Mouse (Mus musculus): ENCODE measurements at regions not wholly inside any gene's neighbourhood (a gene's known extent, or its start where the extent isn't known, plus 50 kb on each side); places are given as distances from the start of the nearest gene placed in this dataset.

DNA sequence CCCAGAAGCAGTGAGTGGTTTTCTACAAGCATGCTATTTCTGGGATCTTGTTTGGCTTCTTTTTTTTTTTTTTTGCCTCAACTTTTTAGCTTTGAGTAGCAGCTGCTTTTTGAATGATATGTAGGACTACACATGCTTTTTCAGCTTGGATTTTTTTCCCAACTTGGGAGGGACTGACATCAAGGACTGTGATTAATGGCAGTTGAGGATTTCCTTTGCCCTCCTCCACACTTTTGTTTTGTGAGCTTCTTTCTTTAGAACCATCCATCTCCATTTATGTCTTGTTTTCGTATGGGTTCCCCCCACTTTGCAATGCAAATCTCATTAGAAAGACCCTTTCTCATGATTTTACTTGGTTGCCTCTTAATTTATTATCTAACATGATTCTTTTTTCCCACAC, 352.3 kb upstream of the Jag1 start:
- Histone ChIP-seq H3K27me3 (ENCODE audit: control insufficient read depth, insufficient read depth, low read length, poor library complexity, severe bottlenecking) (no peaks in the 10 kb centered on the region), H3K36me3 (ENCODE audit: control insufficient read depth, insufficient read depth, low read length, poor library complexity, severe bottlenecking) (no peaks in the 10 kb centered on the region)
- no peak for DNase-seq (ENCODE audit: low read depth, low spot score)

DNA sequence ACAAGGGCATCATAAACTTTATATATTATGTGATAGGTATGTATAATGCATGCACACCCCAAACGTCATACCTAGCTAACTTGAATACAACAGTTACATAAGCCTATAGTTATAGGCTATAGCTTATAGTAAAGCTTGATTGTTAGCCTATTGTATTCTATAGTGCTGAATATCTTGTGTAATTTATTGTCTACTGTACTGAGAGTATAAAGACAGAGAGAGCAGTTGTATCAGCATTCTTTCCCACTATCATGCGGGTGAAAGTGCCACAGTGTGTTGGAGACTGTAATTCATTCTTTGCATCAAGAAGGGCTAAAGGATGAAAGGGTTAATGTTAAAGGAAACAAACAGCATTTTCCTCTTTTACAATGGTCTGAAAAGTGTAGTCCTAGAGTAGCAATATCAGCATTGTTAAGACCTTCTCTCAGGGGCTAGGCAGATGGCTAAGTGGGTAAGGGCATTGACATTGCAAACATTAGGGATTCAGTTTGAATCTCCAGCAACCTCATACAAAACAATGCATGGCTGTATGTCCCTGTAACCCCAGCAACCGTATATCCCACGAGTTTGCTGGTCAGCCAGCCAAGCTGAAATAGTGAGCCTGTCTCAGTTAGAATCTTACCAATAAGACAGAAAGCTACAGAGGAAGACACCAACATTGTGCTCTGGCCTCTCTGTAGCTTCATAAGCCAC, 340.8 kb upstream of the Jag1 start:
- H3K36me3 ChIP-seq (ENCODE audit: control insufficient read depth, insufficient read depth, low read length, poor library complexity, severe bottlenecking) = no peaks in the 10 kb centered on the region
- H3K27me3 ChIP-seq (ENCODE audit: control insufficient read depth, insufficient read depth, low read length, poor library complexity, severe bottlenecking) = no peaks in the 10 kb centered on the region

DNA sequence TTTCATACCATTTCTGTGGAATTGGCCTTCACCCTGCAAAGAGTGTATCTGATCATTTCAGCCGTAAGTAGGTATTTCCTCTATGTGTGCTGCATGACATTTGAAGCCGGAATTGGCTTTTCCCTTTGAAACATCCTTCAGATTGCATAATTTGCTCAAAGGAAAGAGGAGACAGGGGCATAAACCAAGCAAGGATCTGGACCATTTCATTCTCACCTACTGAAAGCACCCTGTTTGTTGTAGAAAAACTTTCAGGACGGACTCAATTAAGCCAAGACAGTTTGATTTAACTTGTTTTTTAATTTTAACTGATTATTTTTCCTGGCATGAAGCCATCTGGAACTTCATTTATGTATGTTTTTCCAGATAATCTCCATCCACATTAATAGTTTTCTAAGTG, 340.0 kb upstream of the Jag1 start:
- no peak for DNase-seq (ENCODE audit: low read depth, low spot score)
- H3K27me3 ChIP-seq (ENCODE audit: control insufficient read depth, insufficient read depth, low read length, poor library complexity, severe bottlenecking) = no peaks in the 10 kb centered on the region

More for the DNA sequence above, 340.8 kb upstream of the Jag1 start:
- DNase-seq (ENCODE audit: low read depth, low spot score) = no peak

DNA sequence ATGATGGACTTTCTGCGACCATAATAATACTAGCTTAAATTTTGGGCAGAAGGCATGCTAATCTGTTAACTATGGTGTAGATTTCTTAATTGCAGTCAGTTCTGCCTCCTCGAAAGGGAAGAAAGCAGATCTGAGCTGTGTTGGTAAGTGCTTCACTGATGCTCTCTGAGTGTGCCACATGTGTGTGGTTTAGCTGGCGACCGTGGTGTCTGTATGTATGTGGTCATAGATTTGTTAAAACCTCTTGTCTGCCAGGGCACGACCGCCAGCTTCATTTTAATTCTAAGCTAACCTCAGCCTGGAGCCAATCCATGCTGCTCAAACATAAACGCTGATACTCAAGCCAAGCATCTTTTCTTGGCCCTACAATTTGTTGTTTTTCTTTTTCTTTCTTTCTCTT, 330.5 kb upstream of the Jag1 start:
- H3K36me3 ChIP-seq (ENCODE audit: control insufficient read depth, insufficient read depth, low read length, poor library complexity, severe bottlenecking) = no peaks in the 10 kb centered on the region
- no peaks in the 10 kb centered on the region for H3K27me3 ChIP-seq (ENCODE audit: control insufficient read depth, insufficient read depth, low read length, poor library complexity, severe bottlenecking)
- DNase-seq (ENCODE audit: low read depth, low spot score) = no peak

More for the DNA sequence above, 340.0 kb upstream of the Jag1 start:
- H3K36me3 ChIP-seq (ENCODE audit: control insufficient read depth, insufficient read depth, low read length, poor library complexity, severe bottlenecking) = no peaks in the 10 kb centered on the region

DNA sequence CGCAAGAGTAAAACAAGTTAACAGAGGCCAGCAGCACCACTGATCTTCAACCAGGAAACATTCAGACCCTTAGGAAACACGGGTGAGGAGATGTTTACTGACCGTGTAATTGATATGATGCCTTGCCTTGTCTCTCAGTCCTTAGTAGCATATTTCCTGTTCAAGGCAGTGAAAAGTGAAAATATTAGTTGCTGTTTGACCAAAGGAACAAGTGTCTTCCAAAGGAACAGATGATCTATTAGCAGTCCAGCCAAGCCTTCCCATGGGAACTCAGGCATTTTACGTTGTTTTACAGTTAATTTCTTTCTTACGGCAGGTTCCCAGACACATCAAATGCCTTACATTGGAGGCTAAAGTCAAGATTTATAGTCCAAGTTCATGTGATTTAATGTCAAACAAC, 321.3 kb upstream of the Jag1 start:
- H3K36me3 ChIP-seq (ENCODE audit: control insufficient read depth, insufficient read depth, low read length, poor library complexity, severe bottlenecking) = no peaks in the 10 kb centered on the region
- H3K27me3 ChIP-seq (ENCODE audit: control insufficient read depth, insufficient read depth, low read length, poor library complexity, severe bottlenecking) = no peaks in the 10 kb centered on the region
- no peak for DNase-seq (ENCODE audit: low read depth, low spot score)

DNA sequence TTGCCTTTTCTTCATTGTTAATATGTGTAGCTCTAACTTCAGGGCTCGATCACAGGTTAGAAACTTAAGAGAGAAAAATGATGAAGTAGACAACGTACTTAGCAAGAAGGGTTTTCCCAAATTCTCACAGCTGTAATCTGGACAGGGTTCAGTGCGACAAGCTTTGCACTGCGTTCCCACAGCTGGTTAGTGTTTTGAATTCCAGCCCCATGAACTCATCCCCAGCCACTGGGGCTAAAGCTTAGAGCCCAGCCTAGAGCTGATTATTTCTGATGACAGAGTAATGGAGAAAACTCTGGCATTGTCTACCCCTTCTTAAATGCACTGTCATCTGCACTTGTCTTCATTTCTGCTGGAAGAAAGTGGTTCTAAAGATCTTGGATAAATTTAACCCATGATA, 319.7 kb upstream of the Jag1 start:
- H3K36me3 ChIP-seq (ENCODE audit: control insufficient read depth, insufficient read depth, low read length, poor library complexity, severe bottlenecking) = no peaks in the 10 kb centered on the region
- no peaks in the 10 kb centered on the region for H3K27me3 ChIP-seq (ENCODE audit: control insufficient read depth, insufficient read depth, low read length, poor library complexity, severe bottlenecking)
- no peak for DNase-seq (ENCODE audit: low read depth, low spot score)

DNA sequence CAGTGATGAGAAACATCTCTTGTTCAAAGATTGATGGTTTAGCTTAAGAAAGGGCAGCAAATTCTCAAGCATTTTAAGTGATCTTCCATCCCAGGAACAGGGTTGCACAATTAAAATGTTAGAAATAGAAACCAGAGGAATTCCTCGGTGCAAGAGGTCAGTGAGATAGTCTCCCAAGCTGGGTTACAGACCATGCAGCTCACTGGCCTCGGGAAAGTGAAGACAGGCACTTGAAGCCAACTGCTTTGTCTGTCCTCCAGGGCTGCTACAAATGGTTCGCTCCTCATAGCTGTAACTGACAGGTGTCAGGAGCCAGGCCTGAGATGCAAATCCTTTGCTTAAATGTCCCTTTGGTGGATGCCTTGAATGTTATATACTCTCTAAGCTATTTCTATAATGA, 306.2 kb upstream of the Jag1 start:
- no peak for DNase-seq (ENCODE audit: low read depth, low spot score)
- no peaks in the 10 kb centered on the region for H3K27me3 ChIP-seq (ENCODE audit: control insufficient read depth, insufficient read depth, low read length, poor library complexity, severe bottlenecking)
- H3K36me3 ChIP-seq (ENCODE audit: control insufficient read depth, insufficient read depth, low read length, poor library complexity, severe bottlenecking) = no peaks in the 10 kb centered on the region

DNA sequence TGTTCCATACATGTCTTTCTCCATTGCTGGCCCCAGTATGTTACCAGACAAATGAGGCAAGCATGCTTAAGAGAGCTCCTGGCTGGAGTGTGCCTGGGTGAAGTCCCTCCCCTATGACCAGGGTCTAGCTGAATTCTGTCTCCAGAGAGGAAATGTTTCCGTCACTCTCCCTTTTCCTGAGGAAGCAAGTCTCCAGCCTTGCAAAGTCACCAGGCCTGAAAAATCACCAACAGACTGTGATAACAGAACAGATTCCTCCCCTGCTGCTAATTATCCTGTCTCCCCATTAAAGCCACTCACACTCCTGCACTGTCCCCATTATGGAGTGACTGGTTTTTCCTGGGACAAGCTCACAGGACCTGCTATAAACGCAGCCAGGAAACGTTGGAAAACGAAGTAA, 303.2 kb upstream of the Jag1 start:
- DNase-seq (ENCODE audit: low read depth, low spot score) = no peak
- H3K36me3 ChIP-seq (ENCODE audit: control insufficient read depth, insufficient read depth, low read length, poor library complexity, severe bottlenecking) = no peaks in the 10 kb centered on the region
- H3K27me3 ChIP-seq (ENCODE audit: control insufficient read depth, insufficient read depth, low read length, poor library complexity, severe bottlenecking) = no peaks in the 10 kb centered on the region

DNA sequence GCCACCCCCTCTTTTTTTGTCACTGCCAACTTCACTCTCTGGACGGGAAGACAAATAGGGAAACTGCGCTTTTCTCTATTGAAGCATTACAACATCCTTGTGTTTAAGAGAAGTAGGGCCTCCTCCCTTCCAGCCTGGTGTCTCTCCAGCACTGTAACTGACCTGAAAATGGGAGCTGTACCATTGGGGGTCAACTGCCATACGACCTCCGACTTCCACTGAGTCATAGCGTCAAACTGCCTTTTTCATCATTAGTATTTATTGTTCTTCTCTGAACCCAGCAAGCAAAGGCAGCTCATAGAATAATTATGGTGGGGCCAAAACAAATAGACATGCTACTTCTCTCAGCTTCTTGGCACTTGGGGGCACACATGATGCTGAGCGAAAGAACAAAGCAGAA, 301.2 kb upstream of the Jag1 start:
- Histone ChIP-seq H3K36me3 (ENCODE audit: control insufficient read depth, insufficient read depth, low read length, poor library complexity, severe bottlenecking) (no peaks in the 10 kb centered on the region), H3K27me3 (ENCODE audit: control insufficient read depth, insufficient read depth, low read length, poor library complexity, severe bottlenecking) (no peaks in the 10 kb centered on the region; the same call in 1 of the 2 replicates)
- no peak for DNase-seq (ENCODE audit: low read depth, low spot score)

DNA sequence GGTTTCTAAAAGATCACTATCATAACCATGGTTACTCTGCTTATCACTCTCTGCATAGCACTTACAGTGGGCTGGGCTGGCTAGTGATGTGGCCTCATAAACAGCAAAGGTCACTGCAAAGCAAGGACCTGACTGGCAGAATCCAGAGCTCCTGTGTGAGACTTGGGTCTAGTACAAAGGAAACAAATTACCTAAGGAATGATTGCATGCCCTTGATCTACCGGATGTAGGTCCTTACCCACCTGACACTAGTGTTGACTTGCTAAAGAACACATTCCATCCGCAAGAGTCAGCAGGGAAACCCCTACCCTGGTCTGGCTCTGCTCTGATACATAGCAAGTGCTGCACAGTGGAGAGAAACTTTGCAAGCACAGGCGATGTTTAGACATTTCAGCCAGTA, 297.0 kb upstream of the Jag1 start:
- no peak for DNase-seq (ENCODE audit: low read depth, low spot score)
- Histone ChIP-seq H3K27me3 (ENCODE audit: control insufficient read depth, insufficient read depth, low read length, poor library complexity, severe bottlenecking) (no peaks in the 10 kb centered on the region; the same call in 1 of the 2 replicates), H3K36me3 (ENCODE audit: control insufficient read depth, insufficient read depth, low read length, poor library complexity, severe bottlenecking) (no peaks in the 10 kb centered on the region)

DNA sequence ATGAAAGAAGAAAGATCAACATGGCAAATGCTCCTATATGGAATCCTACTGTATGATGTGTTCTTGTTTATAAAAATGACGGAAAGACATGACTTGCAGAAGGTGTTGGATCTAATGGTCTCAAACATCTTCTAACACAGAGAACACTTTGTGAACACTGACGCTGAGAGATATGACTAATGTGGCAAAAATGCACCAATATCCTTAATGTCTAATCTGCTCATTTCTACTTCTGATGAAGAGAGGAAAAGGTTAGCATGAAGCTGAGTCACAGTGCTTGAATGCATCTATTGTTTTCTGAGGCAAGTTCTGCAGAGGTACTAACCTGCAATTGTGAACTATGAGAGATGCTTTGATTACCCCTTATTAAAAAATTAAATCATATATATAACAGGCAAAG, 293.2 kb upstream of the Jag1 start:
- DNase-seq (ENCODE audit: low read depth, low spot score) = no peak
- Histone ChIP-seq H3K36me3 (ENCODE audit: control insufficient read depth, insufficient read depth, low read length, poor library complexity, severe bottlenecking) (no peaks in the 10 kb centered on the region), H3K27me3 (ENCODE audit: control insufficient read depth, insufficient read depth, low read length, poor library complexity, severe bottlenecking) (no peaks in the 10 kb centered on the region; the same call in 1 of the 2 replicates)

DNA sequence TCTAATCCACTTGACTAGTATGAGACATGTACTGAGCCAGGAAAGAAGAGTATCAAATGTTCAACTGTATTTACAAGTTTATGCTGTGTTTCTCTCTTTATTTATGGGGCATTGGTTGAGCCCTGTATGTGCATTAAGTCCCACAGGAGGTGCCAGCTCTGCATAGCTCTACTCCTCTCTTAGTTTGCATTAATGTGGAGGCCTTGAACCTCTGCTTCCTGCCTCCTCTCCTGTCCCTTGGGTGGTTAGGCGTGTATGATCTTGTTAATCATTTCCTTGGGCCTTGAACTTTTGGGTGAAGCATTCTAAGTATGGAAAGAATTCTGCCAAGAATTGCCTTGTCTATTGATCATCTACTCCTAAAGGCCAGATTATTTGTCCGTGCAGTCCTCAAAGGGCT, 291.9 kb upstream of the Jag1 start:
- Histone ChIP-seq H3K27me3 (ENCODE audit: control insufficient read depth, insufficient read depth, low read length, poor library complexity, severe bottlenecking) (no peaks in the 10 kb centered on the region), H3K36me3 (ENCODE audit: control insufficient read depth, insufficient read depth, low read length, poor library complexity, severe bottlenecking) (no peaks in the 10 kb centered on the region)
- no peak for DNase-seq (ENCODE audit: low read depth, low spot score)

DNA sequence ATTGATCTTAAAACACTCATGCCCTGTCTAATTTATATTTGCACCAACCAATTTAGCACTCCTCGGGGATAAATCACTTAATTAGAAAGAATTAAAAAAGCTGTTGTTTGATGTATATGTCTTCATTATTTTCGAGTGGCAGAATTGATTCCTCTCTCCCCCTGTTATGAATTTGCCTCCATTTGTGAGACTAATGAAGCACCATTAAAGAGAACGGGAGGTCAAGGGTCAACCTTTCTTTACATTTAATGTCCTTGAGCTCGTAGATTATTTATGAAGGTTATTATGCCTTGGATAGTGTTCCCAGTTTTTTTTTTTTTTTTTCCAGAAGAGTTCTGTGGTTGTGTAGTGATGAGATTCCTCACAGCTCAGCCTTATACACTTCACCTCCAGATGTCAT, 277.0 kb upstream of the Jag1 start:
- Histone ChIP-seq H3K27me3 (ENCODE audit: control insufficient read depth, insufficient read depth, low read length, poor library complexity, severe bottlenecking) (no peaks in the 10 kb centered on the region), H3K36me3 (ENCODE audit: control insufficient read depth, insufficient read depth, low read length, poor library complexity, severe bottlenecking) (no peaks in the 10 kb centered on the region)
- no peak for DNase-seq (ENCODE audit: low read depth, low spot score)

DNA sequence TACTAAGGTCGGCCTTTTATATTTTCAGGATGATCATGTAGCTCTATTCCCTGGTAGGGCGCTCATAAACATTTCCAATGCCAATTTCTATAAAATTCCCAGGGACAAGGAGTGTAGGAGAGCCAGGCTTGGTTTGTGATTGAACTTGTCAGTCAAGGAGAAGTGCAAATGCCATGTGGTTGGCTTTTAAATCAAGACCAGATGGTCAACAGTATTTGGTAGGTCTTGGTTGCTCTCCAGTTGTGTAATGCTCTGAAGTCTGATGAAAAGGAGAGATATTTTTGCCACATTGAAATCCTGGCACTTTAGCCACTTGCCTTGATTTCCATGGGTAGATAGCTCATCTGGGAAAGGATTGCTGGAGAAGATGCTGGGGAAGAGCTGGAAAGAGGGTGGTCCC, 263.4 kb upstream of the Jag1 start:
- Histone ChIP-seq H3K27me3 (ENCODE audit: control insufficient read depth, insufficient read depth, low read length, poor library complexity, severe bottlenecking) (no peaks in the 10 kb centered on the region), H3K36me3 (ENCODE audit: control insufficient read depth, insufficient read depth, low read length, poor library complexity, severe bottlenecking) (no peaks in the 10 kb centered on the region)
- DNase-seq (ENCODE audit: low read depth, low spot score) = no peak

DNA sequence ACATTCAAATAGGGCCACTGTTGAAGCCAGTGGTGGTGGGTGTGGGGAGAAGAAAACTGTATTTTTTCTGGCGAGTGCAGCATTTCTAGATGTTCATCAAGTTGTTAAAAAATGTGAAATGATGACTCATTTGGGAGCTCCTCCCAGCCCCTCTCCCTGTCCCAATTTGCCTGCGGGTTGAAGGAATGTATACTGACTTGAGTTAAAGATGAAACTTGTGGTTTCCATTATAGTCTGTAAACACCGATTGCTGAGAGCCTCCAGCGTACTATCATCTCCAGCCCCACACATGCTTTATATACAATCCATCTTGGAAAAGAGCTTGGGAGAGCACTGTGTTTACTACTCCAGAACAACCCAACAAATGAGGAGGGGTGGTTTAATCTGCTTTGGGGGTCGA, 258.9 kb upstream of the Jag1 start:
- DNase-seq (ENCODE audit: low read depth, low spot score) = no peak
- Histone ChIP-seq H3K27me3 (ENCODE audit: control insufficient read depth, insufficient read depth, low read length, poor library complexity, severe bottlenecking) (no peaks in the 10 kb centered on the region), H3K36me3 (ENCODE audit: control insufficient read depth, insufficient read depth, low read length, poor library complexity, severe bottlenecking) (no peaks in the 10 kb centered on the region)

DNA sequence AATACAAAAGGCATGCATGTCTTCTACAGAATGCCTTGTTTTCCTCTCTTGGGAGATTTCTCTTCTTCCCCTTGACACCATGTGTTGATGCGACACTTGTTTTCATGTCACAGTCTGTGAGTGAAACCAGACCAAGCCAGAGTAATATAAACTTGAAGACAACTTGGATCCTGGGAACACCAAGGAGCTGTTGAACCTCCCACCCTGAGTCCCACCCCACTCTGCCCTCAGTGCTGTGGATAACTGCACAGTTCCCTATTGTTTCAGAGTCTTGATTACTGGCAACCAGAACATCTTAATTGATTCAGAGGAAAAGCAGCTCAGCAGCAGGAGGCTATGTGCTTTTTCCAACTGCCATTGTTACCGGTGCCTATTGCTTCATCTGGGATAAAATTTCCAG, 254.6 kb upstream of the Jag1 start:
- Histone ChIP-seq H3K27me3 (ENCODE audit: control insufficient read depth, insufficient read depth, low read length, poor library complexity, severe bottlenecking) (no peaks in the 10 kb centered on the region), H3K36me3 (ENCODE audit: control insufficient read depth, insufficient read depth, low read length, poor library complexity, severe bottlenecking) (no peaks in the 10 kb centered on the region)
- DNase-seq (ENCODE audit: low read depth, low spot score) = no peak
